Mouse (Mus musculus): ENCODE results near the gene Pex6. TPM values are rescaled to one million over a fixed set of nuclear protein-coding genes. Genes with fewer than 3 reads are reported as not detected.
A peak's percentile ranks its signal among the peaks of the same experiment; 100 is the strongest.

The Pex6 gene
- 10 to 100 TPM; 18.9 to 19.9 TPM for total RNA-seq (2021)

- DNase-seq: peak; percentile 96 to 97
Observed at GRCm38 (mm10) chr17:46710959-46711597, at the start of gene Pex6. Gene Pex6 (plus strand): TSS chr17:46711463.

DNA sequence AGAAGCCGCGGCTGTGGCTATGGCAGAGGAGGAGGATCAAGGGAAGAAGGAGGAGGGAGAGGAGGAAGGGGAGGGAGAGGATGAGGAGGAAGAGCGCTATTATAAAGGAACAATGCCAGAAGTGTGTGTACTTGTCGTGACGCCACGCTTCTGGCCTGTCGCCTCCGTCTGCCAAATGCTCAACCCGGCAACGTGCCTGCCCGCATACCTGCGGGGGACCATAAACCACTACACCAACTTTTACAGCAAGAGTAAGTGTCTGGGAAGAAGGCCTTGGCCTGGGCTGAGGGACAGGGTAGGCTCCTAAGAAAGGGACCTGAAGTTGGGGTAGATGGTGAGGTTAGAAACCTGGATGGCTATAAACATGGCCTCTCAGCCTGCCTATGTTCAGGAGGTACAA lies 49.3 kb upstream of the Pex6 start:
- no peak for DNase-seq
- intact Hi-C loops (cut with DNase I): no loop called here

More at GRCm38 (mm10) chr17:46710959-46711597, at the start of gene Pex6:
- intact Hi-C loops (cut with DNase I): no loop called here

DNA sequence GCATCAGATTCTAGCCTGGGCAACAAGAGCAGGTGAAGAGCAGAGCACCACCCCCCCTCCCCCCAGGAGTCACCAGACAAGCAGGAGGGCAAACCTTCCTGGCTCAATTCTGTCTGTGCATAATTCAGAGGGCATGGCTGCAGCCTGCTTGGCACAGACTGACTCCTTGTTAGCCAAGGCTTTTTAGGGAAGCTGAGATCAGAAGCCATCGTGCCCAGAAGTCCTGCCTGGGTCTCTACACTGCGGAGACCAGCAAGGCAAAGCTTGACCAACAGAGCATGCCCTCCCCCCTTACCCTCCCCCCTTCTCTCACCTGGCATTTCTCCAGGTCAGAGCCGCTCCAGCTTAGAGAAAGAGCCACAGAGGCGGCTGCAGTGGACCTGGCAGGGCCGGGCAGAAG lies 48.5 kb upstream of the Pex6 start:
- peak; percentile 71 to 80 for DNase-seq
- intact Hi-C loops (cut with DNase I): no loop called here

GRCm38 (mm10) chr17:46667712-46668111 lies 43.6 kb upstream of the Pex6 start:
- peak in 1 of 2 experiments; percentile 47 for DNase-seq
- intact Hi-C loops (cut with DNase I): no loop called here

- no peak for DNase-seq
- intact Hi-C loops (cut with DNase I): no loop called here
Observed at GRCm38 (mm10) chr17:46669911-46670310, 41.4 kb upstream of the Pex6 start.

GRCm38 (mm10) chr17:46673850-46674529 lies 37.3 kb upstream of the Pex6 start, which contains the start of gene Rrp36:
Gene Rrp36 (minus strand): TSS chr17:46674352.
- peak; percentile 95 to 97 for DNase-seq
- intact Hi-C loops (cut with DNase I): loop anchor here (1.0 to 2.0 kb wide), 2 partner anchors 24 to 41 kb away; partner anchors contain the start of gene Cul7

DNA sequence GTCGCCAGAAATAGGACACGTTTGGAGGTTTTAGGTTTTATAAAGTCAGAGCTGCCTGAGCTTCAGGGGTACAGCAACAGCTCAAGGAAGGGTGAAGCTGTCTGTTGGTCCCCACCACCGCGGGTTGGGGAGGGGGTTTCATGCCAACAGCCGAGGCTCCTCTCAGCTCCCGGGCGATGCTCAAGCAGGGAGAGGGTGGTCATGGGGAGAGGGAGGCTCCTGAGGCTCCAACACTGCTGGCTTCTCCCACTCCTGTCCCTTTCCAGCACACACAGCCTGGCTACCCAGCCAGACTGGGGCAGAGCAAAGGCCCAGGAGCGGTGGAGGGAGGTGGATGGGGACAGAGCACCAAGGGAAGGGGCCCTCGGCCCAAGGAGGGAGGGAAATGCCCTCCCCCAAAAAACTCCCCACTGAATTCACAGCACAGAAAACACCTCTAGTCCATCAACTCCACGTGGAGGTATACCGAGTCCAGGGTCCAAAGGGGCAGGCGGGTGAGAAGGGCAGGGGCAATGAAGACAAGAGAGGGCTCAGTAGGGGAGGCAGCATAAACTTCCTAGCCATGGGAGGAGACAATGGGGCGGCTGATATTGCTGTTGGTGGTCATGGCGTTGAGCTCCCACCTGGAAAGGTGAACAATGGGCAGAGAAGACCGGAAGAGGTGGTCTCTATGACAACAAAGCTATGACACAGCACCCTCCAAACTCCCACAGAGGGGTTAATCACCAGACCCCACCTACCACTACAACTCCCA lies 36.6 kb upstream of the Pex6 start:
- intact Hi-C loops (cut with DNase I): loop anchor here (1.0 to 2.0 kb wide), 2 partner anchors 24 to 40 kb away; partner anchors contain the start of gene Cul7
- no peak for DNase-seq

DNA sequence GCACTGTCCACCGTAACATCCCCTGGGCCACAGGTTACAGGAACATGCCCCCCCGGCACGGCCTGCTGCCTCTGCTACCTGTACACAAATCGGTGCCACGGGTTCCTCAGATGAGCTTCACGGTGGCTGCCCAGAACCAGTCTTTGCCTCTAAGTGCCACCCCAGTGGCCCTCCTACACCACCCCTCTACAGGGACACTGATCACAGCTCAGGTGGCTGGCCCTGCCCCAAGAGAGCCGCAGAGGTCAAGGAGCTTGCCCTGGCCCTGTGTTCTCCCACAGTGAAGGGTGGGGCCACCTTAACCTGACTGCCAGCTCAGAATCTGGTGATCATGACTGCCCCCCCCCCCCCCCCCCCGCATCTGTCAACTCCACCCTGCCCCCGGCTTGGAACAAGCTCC lies 32.8 kb upstream of the Pex6 start, which contains the start of gene Mea1:
Gene Mea1, plus strand, starts transcription at position 378 of the 400 bp plus-strand sequence.
- peak; percentile 45 to 71 for DNase-seq
- intact Hi-C loops (cut with DNase I): no loop called here

DNA sequence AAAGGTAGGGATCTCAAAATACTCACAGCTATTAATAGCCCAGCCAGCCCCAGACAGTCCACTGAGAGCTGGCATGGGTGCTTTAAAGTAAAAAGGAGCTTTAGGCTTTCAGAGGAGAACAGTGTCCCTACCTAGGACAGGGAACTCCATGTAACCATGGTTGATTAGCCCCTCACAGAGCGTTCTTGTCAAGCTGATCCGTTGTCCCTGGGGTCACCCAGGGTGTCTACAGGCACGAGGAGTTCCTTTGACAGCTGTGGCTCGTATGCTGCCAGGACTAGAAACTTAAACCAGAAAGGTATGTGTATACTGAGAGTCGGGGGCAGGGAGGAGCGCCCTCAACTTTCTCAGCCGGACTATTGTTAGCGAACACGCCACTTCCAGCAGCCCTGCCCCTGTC lies 32.4 kb upstream of the Pex6 start:
- intact Hi-C loops (cut with DNase I): no loop called here
- DNase-seq: peak; percentile 52 to 60

GRCm38 (mm10) chr17:46679843-46680759 lies 31.2 kb upstream of the Pex6 start:
- intact Hi-C loops (cut with DNase I): no loop called here
- DNase-seq: peak; percentile 67 to 68

DNA sequence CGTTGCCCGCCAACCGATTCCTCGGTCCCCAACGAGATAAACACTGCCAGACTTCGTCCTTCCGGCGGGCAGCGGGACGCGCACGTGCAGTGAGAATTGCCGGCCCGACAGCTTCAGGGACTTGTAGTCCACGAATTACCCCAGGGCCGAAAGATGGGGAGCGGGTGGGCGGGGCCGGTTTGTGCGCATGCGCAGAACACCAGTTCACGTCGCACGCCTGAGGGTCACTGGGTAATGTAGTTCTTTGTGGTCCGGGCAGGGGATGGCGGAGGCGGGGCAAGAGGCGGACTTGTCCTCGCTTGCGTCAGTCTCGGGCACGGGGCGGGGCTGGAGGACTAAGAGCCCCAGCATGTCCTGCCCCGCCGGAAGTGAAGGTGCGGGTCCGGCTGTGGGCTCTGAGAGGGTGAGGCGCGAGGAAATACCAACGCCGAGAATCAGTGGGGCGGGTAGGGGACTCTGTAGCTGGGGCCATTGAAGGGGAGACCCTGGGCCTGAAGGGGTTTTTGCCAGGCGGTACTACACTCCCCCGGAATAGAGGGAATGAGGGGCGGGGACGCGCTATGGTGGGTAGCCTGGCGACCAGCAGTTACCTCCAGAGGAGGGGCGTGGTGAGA lies 30.4 kb upstream of the Pex6 start, which contains the start of gene Klhdc3:
Gene Klhdc3, minus strand, starts transcription at position 155 of the 614 bp plus-strand sequence.
- DNase-seq: peak; percentile 97
- intact Hi-C loops (cut with DNase I): loop anchor here (1.0 kb wide), 1 partner anchor 22 kb away; no protein-coding TSS in a partner anchor

DNA sequence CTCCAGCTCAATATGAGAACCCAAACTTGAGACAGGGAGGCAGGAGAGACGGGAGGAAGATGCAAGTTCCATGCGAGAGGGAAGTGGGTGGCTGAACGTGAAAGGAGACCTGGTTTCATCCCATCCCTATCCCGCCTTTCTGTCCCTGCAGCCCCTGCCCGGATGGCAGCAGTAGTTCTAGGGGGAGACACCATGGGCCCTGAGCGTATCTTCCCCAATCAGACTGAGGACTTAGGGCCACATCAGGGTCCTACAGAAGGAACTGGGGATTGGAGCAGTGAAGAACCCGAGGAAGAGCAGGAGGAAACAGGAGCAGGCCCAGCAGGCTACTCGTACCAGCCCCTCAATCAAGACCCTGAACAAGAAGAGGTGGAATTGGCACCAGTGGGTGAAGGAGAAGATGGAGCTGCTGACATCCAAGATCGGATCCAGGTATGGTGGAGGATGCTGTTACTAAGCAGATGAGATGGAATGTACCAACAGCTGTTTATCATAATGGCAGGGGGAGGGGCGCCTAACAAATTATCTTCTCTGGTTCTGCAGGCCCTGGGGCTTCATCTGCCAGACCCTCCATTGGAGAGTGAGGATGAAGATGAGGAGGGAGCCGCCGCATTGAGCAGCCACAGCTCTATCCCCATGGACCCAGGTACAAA lies 29.7 kb upstream of the Pex6 start:
- intact Hi-C loops (cut with DNase I): loop anchor here (1.0 kb wide), 1 partner anchor 22 kb away; no protein-coding TSS in a partner anchor
- DNase-seq: peak in 1 of 2 experiments; percentile 40

DNA sequence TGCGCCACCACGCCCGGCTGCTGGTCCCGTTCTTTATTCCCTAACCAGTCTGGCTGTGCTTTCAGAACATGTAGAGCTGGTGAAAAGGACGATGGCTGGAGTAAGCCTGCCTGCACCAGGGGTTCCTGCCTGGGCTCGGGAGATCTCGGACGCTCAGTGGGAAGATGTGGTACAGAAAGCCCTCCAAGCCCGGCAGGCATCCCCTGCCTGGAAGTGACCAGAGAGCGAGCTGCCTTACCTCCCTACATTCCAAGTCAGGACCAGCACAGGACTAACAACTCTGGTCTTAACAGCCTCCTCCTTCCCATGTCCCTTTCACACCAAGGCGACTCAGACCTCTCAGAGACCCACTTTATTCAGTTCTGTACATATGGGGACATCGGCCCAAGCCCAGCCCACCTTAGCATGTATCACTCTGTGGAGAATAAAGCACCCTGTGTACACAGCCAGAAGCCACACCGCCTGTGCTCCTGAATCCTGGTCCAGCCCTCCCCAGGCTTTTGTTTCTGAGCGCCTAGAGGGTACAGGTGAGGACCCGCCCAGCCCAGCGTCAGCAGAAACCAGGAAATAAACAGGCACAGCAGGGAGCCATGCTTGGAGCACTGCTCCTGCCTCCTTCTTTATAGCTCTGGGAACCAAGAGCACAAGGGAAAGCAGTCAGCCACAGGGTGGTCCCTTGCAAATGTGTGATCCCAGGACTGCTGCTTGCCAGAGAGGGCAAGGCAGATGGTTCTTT lies 28.4 kb upstream of the Pex6 start:
- intact Hi-C loops (cut with DNase I): no loop called here
- no peak for DNase-seq

- intact Hi-C loops (cut with DNase I): no loop called here
- DNase-seq: no peak
Observed at GRCm38 (mm10) chr17:46685913-46686312, 25.4 kb upstream of the Pex6 start.

GRCm38 (mm10) chr17:46690665-46691064 lies 20.6 kb upstream of the Pex6 start:
- intact Hi-C loops (cut with DNase I): no loop called here
- no peak for DNase-seq

GRCm38 (mm10) chr17:46691390-46691789 lies 19.9 kb upstream of the Pex6 start:
- DNase-seq: no peak
- intact Hi-C loops (cut with DNase I): no loop called here

- DNase-seq: no peak
- intact Hi-C loops (cut with DNase I): no loop called here
Observed at GRCm38 (mm10) chr17:46694517-46695063, 16.7 kb upstream of the Pex6 start.

- intact Hi-C loops (cut with DNase I): no loop called here
- DNase-seq: no peak
Observed at GRCm38 (mm10) chr17:46698515-46698914, 12.7 kb upstream of the Pex6 start.
